Mouse (Mus musculus): ENCODE results near the gene Add1. TPM values are rescaled to one million over a fixed set of nuclear protein-coding genes. Genes with fewer than 3 reads are reported as not detected.
A peak's percentile ranks its signal among the peaks of the same experiment; 100 is the strongest.

Add1 gene
- 185 and 197 TPM in 2 replicates for polyA plus RNA-seq (2015; fragmentation: Nextera tagmentation; extraction: Ambion mirVana)

GRCm38 (mm10) chr5:34573268-34574221 is at the start of gene Add1:
Add1 (plus strand) TSS chr5:34573664.
- Histone ChIP-seq H3K27ac (peak within 1 kb of the TSS; percentile 91), H3K4me3 (peak within 1 kb of the TSS; percentile 92), H3K9me3 (no peaks in the 10 kb centered on the region), H3K27me3 (no peaks in the 10 kb centered on the region), H3K4me2 (peak within 1 kb of the TSS; percentile 49), H3K4me1 (peaks cover 16% of the 10 kb centered on the region), H3K9ac (peak within 1 kb of the TSS; percentile 96), H3K36me3 (peaks cover 3% of the 10 kb centered on the region; the same call in 1 of the 2 replicates)
- WGBS = under 1% methylated on average over 83 of the region's 84 CpGs
- ATAC-seq (ENCODE audit: insufficient number of reproducible peaks, low FRiP score, low TSS enrichment, low read depth) = peak; percentile 100

GRCm38 (mm10) chr5:34523958-34524485 is 49.4 kb upstream of the Add1 start:
- Histone ChIP-seq H3K27me3 (no peaks in the 10 kb centered on the region), H3K36me3 (no peaks in the 10 kb centered on the region), H3K27ac (no peak overlapping the region), H3K4me2 (no peak overlapping the region), H3K4me3 (no peak overlapping the region), H3K4me1 (peaks cover 6% of the 10 kb centered on the region; the same call in 1 of the 2 replicates), H3K9me3 (no peaks in the 10 kb centered on the region), H3K9ac (no peak overlapping the region)
- no peak for ATAC-seq (ENCODE audit: insufficient number of reproducible peaks, low FRiP score, low TSS enrichment, low read depth)
- WGBS = 50% methylated on average over 4 of the region's 4 CpGs

GRCm38 (mm10) chr5:34524511-34524910 is 49.0 kb upstream of the Add1 start:
- no peak for ATAC-seq (ENCODE audit: insufficient number of reproducible peaks, low FRiP score, low TSS enrichment, low read depth)
- H3K4me3 ChIP-seq = no peak overlapping the region
- H3K27ac ChIP-seq = no peak overlapping the region
- H3K36me3 ChIP-seq = no peaks in the 10 kb centered on the region
- peaks cover 6% of the 10 kb centered on the region; the same call in 1 of the 2 replicates for H3K4me1 ChIP-seq
- no peak overlapping the region for H3K9ac ChIP-seq
- H3K27me3 ChIP-seq = no peaks in the 10 kb centered on the region
- H3K4me2 ChIP-seq = no peak overlapping the region
- no peaks in the 10 kb centered on the region for H3K9me3 ChIP-seq

- Histone ChIP-seq H3K27ac (0 out of 2 replicates have a peak within 1 kb of the TSS, but pooled peaks have one; percentile 63), H3K4me3 (peak within 1 kb of the TSS; percentile 57), H3K4me2 (peak within 1 kb of the TSS; percentile 82), H3K9me3 (no peaks in the 10 kb centered on the region), H3K9ac (0 out of 2 replicates have a peak within 1 kb of the TSS, but pooled peaks have one; percentile 37), H3K4me1 (peaks cover 9% of the 10 kb centered on the region), H3K27me3 (no peaks in the 10 kb centered on the region), H3K36me3 (no peaks in the 10 kb centered on the region)
- peak; percentile 91 for ATAC-seq (ENCODE audit: insufficient number of reproducible peaks, low FRiP score, low TSS enrichment, low read depth)
- 3% methylated on average over 38 of the region's 38 CpGs for WGBS
These were observed 47.6 kb upstream of the Add1 start, which contains the start of gene Sh3bp2 for GRCm38 (mm10) chr5:34525663-34526476. Sh3bp2 (plus strand) TSS chr5:34525838.

GRCm38 (mm10) chr5:34526477-34526775 is 47.0 kb upstream of the Add1 start:
- Histone ChIP-seq H3K4me1 (peaks cover 9% of the 10 kb centered on the region), H3K9me3 (no peaks in the 10 kb centered on the region), H3K27me3 (no peaks in the 10 kb centered on the region), H3K27ac (no peak overlapping the region), H3K9ac (no peak overlapping the region), H3K36me3 (no peaks in the 10 kb centered on the region), H3K4me3 (peak overlapping the region; percentile 57), H3K4me2 (peak overlapping the region; percentile 82)
- 50% methylated on average over 5 of the region's 5 CpGs for WGBS
- ATAC-seq (ENCODE audit: insufficient number of reproducible peaks, low FRiP score, low TSS enrichment, low read depth) = no peak

- ATAC-seq (ENCODE audit: insufficient number of reproducible peaks, low FRiP score, low TSS enrichment, low read depth) = no peak
These were observed 46.1 kb upstream of the Add1 start for GRCm38 (mm10) chr5:34527352-34527751.

GRCm38 (mm10) chr5:34528724-34529123 is 44.7 kb upstream of the Add1 start:
- no peak overlapping the region for H3K4me3 ChIP-seq
- H3K9ac ChIP-seq = no peak overlapping the region
- no peaks in the 10 kb centered on the region for H3K27me3 ChIP-seq
- WGBS = 66% methylated on average over 5 of the region's 5 CpGs
- H3K4me1 ChIP-seq = peaks cover 9% of the 10 kb centered on the region
- no peak overlapping the region for H3K27ac ChIP-seq
- no peak overlapping the region for H3K4me2 ChIP-seq
- no peaks in the 10 kb centered on the region for H3K9me3 ChIP-seq
- no peak for ATAC-seq (ENCODE audit: insufficient number of reproducible peaks, low FRiP score, low TSS enrichment, low read depth)
- no peaks in the 10 kb centered on the region for H3K36me3 ChIP-seq

More at GRCm38 (mm10) chr5:34527352-34527751, 46.1 kb upstream of the Add1 start:
- H3K27ac ChIP-seq = no peak overlapping the region
- H3K27me3 ChIP-seq = no peaks in the 10 kb centered on the region
- no peak overlapping the region for H3K4me2 ChIP-seq
- H3K36me3 ChIP-seq = no peaks in the 10 kb centered on the region
- no peaks in the 10 kb centered on the region for H3K9me3 ChIP-seq
- no peak overlapping the region for H3K9ac ChIP-seq
- no peak overlapping the region for H3K4me3 ChIP-seq
- peaks cover 9% of the 10 kb centered on the region for H3K4me1 ChIP-seq
- WGBS = 82% methylated on average over 2 of the region's 2 CpGs

GRCm38 (mm10) chr5:34530116-34530515 is 43.3 kb upstream of the Add1 start:
- no peak overlapping the region for H3K4me3 ChIP-seq
- H3K9ac ChIP-seq = no peak overlapping the region
- no peaks in the 10 kb centered on the region for H3K9me3 ChIP-seq
- 75% methylated on average over 5 of the region's 5 CpGs for WGBS
- no peak for ATAC-seq (ENCODE audit: insufficient number of reproducible peaks, low FRiP score, low TSS enrichment, low read depth)
- H3K27ac ChIP-seq = no peak overlapping the region
- H3K27me3 ChIP-seq = no peaks in the 10 kb centered on the region
- H3K4me1 ChIP-seq = peaks cover 9% of the 10 kb centered on the region
- no peak overlapping the region for H3K4me2 ChIP-seq
- no peaks in the 10 kb centered on the region for H3K36me3 ChIP-seq

- no peak overlapping the region for H3K27ac ChIP-seq
These were observed 42.8 kb upstream of the Add1 start for GRCm38 (mm10) chr5:34530687-34531086.

GRCm38 (mm10) chr5:34533066-34533465 is 40.4 kb upstream of the Add1 start:
- Histone ChIP-seq H3K9me3 (no peaks in the 10 kb centered on the region), H3K27me3 (no peaks in the 10 kb centered on the region), H3K9ac (no peak overlapping the region), H3K27ac (no peak overlapping the region), H3K4me1 (peaks cover 3% of the 10 kb centered on the region; the same call in 1 of the 2 replicates), H3K4me3 (no peak overlapping the region), H3K4me2 (no peak overlapping the region), H3K36me3 (no peaks in the 10 kb centered on the region)
- no peak for ATAC-seq (ENCODE audit: insufficient number of reproducible peaks, low FRiP score, low TSS enrichment, low read depth)
- 69% methylated on average over 5 of the region's 5 CpGs for WGBS

More at GRCm38 (mm10) chr5:34530687-34531086, 42.8 kb upstream of the Add1 start:
- Histone ChIP-seq H3K4me1 (peaks cover 9% of the 10 kb centered on the region), H3K36me3 (no peaks in the 10 kb centered on the region), H3K9ac (no peak overlapping the region), H3K4me2 (no peak overlapping the region), H3K4me3 (no peak overlapping the region), H3K9me3 (no peaks in the 10 kb centered on the region), H3K27me3 (no peaks in the 10 kb centered on the region)
- ATAC-seq (ENCODE audit: insufficient number of reproducible peaks, low FRiP score, low TSS enrichment, low read depth) = no peak
- WGBS = 45% methylated on average over 4 of the region's 4 CpGs

GRCm38 (mm10) chr5:34533820-34534219 is 39.6 kb upstream of the Add1 start:
- ATAC-seq (ENCODE audit: insufficient number of reproducible peaks, low FRiP score, low TSS enrichment, low read depth) = no peak
- Histone ChIP-seq H3K27ac (no peak overlapping the region), H3K9ac (no peak overlapping the region), H3K27me3 (no peaks in the 10 kb centered on the region), H3K4me1 (peaks cover 7% of the 10 kb centered on the region; the same call in 1 of the 2 replicates), H3K9me3 (no peaks in the 10 kb centered on the region), H3K36me3 (no peaks in the 10 kb centered on the region), H3K4me3 (no peak overlapping the region), H3K4me2 (no peak overlapping the region)
- 64% methylated on average over 3 of the region's 3 CpGs for WGBS
